Mouse (Mus musculus) gonadal fat pad, adult 2 months (tissue): ENCODE measurements around the gene Zmynd10. TPM values are rescaled to one million over a fixed set of nuclear protein-coding genes. Genes with fewer than 3 reads are reported as not detected.
"Not testable (repeated sequence)": the region's sequence is repeated elsewhere in the genome, so short reads cannot be mapped to it uniquely, and the experiment has no call there.

Source experiments
- DNase-seq: peaks from one replicate; pipeline ENCODE4 v3.0.0-alpha.2; 2012; ENCODE audit warnings: low read depth
- polyA plus RNA-seq: library from polyadenylated mRNA; depleted of rRNA; stranded (reverse); fragments of >200 nt; gene quantifications from 2 replicates; pipeline ENCODE4 v1.2.3, GENCODE M21; 2012

Zmynd10 gene
- polyA plus RNA-seq, 1 experiment, result 8.4 TPM

- DNase-seq, result no peak
Observed at GRCm38 (mm10) chr9:107555701-107556100, 8.6 kb downstream of the Zmynd10 start.

DNA sequence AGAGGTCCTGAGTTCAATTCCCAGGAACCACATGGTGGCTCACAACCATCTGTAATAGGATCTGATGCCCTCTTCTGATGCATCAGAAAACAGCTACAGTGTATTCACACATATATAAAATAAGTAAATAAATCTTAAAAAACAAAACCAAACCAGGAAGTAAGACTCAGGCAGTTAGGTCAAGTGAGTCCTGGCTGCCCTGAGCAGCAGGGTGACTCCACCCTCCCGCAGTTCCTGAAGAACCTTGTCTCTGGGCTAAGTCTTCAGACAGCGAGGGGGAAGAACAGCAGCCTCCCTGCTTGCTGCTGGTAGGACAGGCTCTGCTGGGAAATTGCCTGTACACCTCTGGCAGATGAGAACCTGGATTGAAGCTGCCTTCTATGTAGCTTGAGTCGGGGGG is 9.2 kb downstream of the Zmynd10 start:
- DNase-seq, result no peak

DNA sequence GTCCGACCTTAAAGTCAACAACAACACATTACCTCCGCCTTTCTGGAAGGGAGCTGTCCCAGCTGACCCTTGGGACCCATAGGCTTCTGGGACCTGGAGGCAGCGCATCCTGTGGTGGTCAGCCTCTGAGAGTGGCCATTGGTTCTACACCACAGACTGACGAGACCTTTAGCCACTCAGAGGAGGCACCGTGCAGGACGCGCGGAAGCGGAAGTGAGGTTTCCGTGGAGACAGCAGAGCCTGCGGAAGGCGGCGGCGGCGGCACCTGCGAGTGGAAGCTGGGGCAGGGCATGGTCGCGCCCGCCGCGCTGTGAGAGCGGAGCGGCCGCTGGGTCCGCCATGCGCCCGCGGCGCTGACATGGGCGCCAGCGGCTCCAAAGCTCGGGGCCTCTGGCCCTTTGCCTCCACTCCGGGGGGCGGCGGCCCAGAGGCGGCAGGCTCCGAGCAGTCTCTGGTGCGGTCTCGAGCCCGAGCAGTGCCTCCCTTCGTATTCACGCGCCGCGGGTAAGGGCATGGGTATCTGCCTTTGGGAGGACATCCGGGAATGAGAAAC is 16.0 kb downstream of the Zmynd10 start, which contains the start of gene Tusc2:
Gene Tusc2 (plus strand): TSS at position 227 of the 553 bp plus-strand sequence.
- DNase-seq, result no peak

DNA sequence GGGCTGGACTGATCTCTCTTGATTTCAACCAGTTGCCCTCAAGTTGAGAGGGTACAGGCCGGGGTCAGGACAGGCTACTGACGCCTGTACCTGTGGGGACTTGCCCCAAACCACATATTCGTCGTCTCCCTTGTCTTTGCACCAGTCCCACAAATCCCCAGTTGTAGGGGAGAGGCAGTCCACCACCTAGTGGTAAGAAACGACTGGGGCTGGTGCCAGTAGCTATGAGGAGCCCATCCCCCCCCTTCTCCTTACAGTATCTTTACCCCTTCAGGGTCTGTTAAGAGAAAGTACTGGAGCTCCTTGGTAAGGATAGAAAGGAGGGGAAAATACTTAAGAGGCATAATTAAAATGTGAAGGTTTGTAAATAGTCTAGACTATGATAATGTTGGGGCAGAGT is 18.5 kb downstream of the Zmynd10 start:
- not testable (repeated sequence) for DNase-seq

DNA sequence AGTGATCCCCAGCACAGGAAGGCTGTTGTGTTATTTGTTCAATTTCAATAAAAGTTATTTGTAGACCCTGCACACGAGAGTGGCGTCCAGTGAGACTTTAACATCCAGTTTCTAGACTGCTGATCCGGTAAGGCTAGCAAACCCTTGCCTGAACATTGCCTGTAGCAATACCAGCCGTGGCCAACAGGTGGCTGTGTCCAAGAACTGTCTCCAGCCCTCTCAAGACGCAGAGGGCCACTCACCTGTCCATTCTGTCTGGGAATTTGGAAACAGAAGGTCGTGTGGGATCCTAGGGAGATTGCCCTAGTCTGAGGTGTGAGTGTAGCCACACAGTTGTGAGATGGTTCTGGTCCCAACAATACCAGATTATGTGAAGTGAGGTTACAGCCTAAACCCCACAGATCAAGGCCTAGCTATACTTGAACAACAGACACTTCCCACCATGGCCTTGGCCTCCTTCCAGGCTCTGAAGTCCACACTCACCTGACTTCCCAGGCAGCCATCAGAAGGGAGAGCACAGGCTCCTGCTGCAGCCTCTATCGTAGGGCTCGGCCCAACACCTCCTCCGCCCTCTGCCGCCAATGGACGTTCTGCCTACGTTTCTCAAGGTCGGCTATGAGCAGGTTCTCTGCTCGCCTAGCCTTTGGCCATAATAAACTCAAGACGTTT is 19.1 kb downstream of the Zmynd10 start:
- DNase-seq, result no peak

DNA sequence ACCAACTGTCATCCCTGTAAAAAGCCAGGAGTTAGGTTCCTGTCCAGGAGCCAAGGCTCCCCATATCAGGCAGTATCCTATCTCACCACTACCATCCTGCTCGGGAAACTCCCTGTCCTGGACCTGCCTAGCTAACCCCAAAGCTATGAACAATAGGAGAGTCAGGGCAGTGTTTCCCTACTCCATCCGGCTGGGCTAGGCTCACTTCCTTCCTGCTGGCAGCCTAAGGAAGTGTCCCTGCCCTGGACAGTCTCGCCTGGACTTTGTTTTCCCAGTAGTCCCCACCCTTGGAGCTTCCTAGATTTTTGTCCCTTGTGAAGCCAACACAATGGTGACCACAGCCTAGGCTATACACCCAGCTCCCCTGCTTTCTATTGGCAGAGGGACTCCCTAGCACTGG is 19.8 kb downstream of the Zmynd10 start:
- DNase-seq, result no peak

DNA sequence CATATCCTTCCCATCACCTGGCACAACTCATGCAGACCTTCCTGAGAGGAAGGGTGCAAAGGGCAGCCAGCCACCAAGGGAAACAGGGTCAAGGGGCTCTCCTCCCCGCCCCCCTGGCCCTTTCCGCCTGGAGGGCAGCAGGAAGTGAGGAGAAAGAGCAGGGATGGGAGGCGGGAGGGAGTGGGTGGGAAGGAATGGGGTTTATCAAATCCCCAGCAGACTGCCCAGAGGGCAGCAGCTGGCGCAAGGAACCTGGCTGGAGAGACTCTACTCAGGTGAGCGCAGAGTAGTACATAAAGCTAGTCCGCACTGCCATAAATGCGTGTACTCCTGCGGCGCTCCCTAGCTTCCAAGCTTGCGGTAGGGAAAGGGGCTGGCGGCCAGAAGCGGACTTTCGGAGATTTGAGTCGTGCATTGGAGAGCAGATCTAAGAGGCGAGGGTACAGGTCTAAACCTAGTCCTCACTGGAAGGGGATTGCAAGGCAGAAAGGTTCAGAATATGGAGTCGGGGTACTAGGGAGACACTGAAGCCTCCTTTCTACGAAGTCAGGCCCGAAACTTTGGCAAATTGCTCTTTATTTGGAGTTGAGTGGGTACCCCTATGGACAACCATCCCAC is 20.7 kb downstream of the Zmynd10 start, which contains the start of gene Hyal2:
Gene Hyal2 (plus strand): TSS at position 244 of the 618 bp plus-strand sequence.
- no peak for DNase-seq

DNA sequence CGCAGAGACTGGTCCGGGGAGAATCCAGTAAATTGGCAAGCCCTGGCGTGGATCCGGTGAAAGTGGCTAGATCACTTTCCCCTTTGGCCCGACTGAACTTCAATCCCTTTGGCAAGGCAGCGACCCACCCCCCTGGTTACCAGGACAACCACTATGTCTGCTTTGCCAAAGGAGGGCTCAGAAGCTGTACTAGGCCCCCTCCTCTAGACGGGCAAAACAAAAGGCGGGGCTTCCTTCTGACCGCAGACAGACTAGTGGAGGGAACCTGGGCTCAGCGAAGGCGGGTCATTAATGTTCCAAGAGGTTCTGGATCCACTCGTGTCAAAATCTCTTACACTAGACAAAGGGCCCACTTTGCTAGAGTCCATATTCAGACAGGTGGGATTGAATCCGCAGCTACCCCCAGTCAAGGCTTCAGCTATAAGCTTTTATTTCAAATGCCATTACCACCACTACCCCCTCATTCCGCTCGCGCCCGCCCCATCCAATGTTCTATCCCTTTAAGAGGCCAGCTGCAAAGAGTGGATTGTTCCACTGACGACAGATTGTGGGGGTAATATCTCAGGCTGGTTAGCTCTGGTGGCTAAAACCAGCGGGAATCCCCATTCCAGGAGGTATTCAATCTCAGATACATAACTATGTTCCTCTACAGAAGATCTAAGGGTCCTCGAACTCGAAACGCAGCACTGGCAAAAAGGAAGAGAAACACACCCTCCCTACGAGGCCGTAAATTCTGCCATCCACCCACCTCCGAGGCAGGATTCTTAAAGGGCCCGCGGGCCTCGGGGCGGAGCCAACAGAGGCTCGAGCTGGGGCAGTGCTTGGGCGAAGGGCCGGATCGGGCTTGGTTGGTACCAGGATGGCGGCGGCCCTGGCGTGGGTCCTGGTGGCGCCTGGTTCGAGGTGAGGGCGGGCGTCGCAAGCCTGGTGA is 21.5 kb downstream of the Zmynd10 start:
- DNase-seq, result no peak

GRCm38 (mm10) chr9:107569270-107569669 is 22.2 kb downstream of the Zmynd10 start:
- DNase-seq, result no peak

DNA sequence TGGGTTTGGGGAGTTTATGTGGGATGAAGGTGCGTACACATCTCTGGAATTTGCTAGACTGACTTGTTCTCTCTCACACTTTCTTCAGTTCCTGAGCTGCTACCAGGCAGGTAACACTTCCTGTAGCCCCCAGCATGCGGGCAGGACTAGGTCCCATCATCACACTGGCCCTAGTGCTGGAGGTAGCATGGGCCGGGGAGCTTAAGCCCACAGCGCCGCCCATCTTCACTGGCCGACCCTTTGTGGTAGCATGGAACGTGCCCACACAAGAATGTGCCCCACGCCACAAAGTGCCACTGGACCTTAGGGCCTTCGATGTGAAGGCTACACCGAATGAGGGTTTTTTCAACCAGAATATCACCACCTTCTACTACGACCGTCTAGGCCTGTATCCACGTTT is 22.9 kb downstream of the Zmynd10 start:
- no peak for DNase-seq

GRCm38 (mm10) chr9:107570845-107571244 is 23.7 kb downstream of the Zmynd10 start:
- DNase-seq, result no peak

- no peak for DNase-seq
Observed at GRCm38 (mm10) chr9:107571534-107572326, 24.6 kb downstream of the Zmynd10 start.

GRCm38 (mm10) chr9:107572327-107572662 is 25.2 kb downstream of the Zmynd10 start:
- no peak for DNase-seq

DNA sequence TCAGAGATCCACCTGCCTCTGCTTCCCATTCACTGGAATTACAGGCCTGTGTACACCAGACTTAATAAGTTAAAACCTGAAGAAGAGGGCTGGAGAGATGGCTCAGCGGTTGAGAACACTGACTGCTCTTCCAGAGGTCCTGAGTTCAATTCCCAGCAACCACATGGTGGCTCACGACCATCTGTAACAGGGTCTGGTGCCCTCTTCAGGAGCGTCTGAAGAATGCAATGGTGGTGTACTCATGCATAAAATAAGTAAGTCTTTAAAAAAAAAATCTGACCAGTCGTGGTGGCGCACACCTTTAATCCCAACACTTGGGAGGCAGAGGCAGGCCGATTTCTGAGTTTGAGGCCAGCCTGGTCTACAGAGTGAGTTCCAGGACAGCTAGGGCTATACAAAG is 26.7 kb downstream of the Zmynd10 start:
- not testable (repeated sequence) for DNase-seq

DNA sequence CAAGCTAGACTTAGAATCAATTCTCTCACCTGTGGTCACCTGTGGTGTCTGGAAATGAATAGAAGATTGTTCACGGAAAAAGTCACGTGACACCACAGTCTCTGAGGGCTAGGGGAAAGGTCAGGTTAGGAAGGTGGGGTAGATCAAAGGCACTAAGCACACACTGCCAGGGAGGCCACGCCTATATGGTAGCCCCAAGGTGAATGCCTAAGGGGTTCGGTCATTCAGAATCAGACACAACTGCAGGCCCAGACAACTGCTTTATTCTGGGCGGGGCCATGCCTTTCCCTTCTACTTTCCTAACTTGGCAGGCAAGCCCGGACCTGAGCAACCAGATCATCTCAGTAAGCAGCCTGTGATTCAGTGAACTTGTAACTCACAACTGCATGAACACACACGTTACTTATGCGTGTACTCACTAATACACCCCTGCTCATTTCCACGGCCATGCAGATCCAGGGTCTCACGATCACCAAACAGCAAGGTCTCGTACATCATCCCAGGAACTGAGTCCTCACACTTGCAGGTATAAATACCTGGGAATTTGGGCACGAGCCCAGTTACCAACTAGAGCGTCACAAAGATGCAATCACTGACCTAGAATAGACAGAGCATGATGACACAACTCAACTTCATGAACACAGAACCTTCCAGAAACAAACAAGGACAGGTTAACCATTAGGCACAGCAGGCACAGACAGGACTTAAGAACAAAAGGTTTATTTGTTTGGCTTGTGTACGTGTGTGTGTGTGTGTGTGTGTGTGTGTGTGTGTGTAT is 28.7 kb downstream of the Zmynd10 start:
- no peak for DNase-seq

GRCm38 (mm10) chr9:107576357-107577107 is 29.4 kb downstream of the Zmynd10 start, which contains the start of gene Hyal1:
Hyal1 (plus strand) TSS chr9:107576927.
- DNase-seq, result no peak

DNA sequence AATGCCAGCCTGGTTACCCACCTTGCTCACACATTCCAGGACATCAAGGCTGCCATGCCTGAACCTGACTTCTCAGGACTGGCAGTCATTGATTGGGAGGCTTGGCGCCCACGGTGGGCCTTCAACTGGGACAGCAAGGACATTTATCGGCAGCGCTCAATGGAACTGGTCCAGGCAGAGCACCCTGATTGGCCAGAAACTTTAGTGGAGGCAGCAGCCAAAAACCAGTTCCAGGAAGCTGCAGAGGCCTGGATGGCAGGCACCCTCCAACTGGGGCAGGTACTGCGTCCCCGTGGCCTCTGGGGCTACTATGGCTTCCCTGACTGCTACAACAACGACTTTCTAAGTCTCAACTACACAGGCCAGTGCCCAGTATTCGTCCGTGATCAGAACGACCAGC is 30.8 kb downstream of the Zmynd10 start:
- DNase-seq, result no peak

DNA sequence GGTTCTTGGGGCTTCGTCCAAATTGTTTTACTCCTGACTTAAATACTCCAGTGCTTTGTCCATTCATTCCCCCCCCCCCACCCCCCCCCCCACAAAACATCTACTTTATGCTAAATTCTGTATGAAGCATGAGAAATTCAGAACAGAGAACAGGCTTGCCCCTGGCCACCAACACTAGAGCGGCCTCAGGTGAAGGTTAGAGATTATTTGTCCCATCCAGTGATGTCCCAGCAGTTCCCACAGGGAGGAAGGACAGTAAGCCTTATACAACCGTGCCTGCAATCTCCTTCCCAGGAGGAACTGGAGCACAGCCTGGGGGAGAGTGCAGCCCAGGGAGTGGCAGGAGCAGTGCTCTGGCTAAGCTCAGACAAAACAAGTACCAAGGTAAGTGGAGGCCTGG is 31.5 kb downstream of the Zmynd10 start, which contains the start of gene Naa80:
Gene Naa80 (plus strand): TSS at position 301 of the 400 bp plus-strand sequence.
- no peak for DNase-seq

DNA sequence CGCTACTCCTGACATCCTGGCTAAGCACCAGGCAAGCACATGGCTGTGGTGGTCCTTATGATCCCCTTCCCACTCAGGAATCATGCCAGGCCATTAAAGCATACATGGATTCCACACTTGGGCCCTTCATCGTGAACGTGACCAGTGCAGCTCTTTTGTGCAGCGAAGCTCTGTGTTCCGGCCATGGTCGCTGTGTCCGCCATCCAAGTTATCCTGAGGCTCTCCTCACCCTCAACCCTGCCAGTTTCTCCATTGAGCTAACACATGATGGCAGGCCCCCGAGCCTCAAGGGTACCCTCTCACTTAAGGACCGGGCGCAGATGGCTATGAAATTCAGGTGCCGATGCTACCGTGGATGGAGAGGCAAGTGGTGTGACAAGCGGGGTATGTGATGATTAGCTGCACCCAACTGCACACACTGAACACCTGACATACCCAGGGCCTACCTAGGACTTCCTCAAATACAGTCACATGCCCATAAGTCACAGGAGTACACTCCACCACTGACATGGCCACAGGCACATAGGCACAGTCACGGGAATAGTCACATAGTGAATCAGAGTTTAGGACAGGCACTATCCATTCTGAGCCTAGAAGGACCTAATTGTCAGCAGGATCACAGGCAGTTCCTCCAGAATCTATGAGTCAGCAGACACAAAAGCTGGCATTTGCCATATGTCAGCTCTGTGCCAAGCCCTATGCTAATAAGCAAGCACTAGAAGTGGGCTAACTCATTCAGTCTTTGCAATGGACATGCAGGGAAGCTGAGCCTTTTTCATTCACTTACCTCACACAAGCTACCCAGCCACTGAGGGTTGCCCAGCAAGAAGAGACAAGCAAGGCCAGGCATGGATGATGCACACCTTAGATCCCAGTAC is 32.2 kb downstream of the Zmynd10 start:
- no peak for DNase-seq
